20 mouse cellular contexts compared by ENCODE assay signal in genomic region chr8:95668163-95668958, GRCm38 (mm10). TPM values are rescaled to one million over a fixed set of nuclear protein-coding genes. Genes with fewer than 3 reads are reported as not detected.
A peak's percentile ranks its signal among the peaks of the same experiment; 100 is the strongest.
DNase-seq lines count a peak whose midpoint lies in the region; ATAC-seq lines count a peak whose summit lies in the region.
"Had no signal": no experiment of that assay in that cellular context is flagged by ENCODE, and none has a peak within 500 bp of the region (broad histone marks: within the 10 kb centered on the region; RNA-seq: fewer than 3 reads in every experiment).

No protein-coding gene starts in this region.

- peaks cover 7% of the 10 kb centered on the region; the same call in 1 of the 2 replicates for H3K27me3 ChIP-seq in hindbrain, embryonic 12.5 days
- H3K27me3 ChIP-seq in hindbrain, embryonic 16.5 days (replicated peaks; ENCODE audit: control insufficient read depth, insufficient read depth, low read length), result no peaks in the 10 kb centered on the region
- peaks cover 10% of the 10 kb centered on the region; the same call in 1 of the 2 replicates for H3K27me3 ChIP-seq in neural tube, embryonic 13.5 days

- WGBS in hindbrain, embryonic 12.5 days, result 65% methylated on average over 8 of the region's 8 CpGs
- 62% methylated on average over 8 of the region's 8 CpGs for WGBS in hindbrain, embryonic 16.5 days
- 46% methylated on average over 8 of the region's 8 CpGs for WGBS in neural tube, embryonic 13.5 days

- no peaks in the 10 kb centered on the region for H3K4me1 ChIP-seq in hindbrain, embryonic 12.5 days
- no peaks in the 10 kb centered on the region for H3K4me1 ChIP-seq in hindbrain, embryonic 16.5 days (ENCODE audit: control insufficient read depth, insufficient read depth, low read depth, low read length)
- peaks cover 13% of the 10 kb centered on the region; the same call in 1 of the 2 replicates for H3K4me1 ChIP-seq in neural tube, embryonic 13.5 days (replicated peaks)

- peak; percentile 40 for ATAC-seq in hindbrain, embryonic 12.5 days (ENCODE audit: low FRiP score)
- no peak for ATAC-seq in hindbrain, embryonic 16.5 days
- peak; percentile 55; the same call in 1 of the 2 replicates for ATAC-seq in neural tube, embryonic 13.5 days (ENCODE audit: low read depth)

- no peak overlapping the region for H3K9ac ChIP-seq in hindbrain, embryonic 12.5 days
- H3K9ac ChIP-seq in hindbrain, embryonic 16.5 days (ENCODE audit: low read depth, low read length), result no peak overlapping the region
- H3K9ac ChIP-seq in neural tube, embryonic 13.5 days, result no peak overlapping the region
- H3K9ac ChIP-seq: kidney, embryonic 15.5 days; liver, embryonic 14.5 days had no signal

- peak; percentile 43 for DNase-seq in retina, embryonic 14.5 days (ENCODE audit: low spot score)
- DNase-seq in retina, postnatal 1 day, result no peak
- no peak for DNase-seq in layer of hippocampus, adult 9-10 months (ENCODE audit: low spot score)
- no peak for DNase-seq in left cerebral cortex, adult 8-10 months (ENCODE audit: low spot score in 2 of 2)
- DNase-seq: adrenal gland, postnatal 36 days; B cell, adult 2 months; cerebellum, adult 18-20 months; cerebellum, postnatal 25 days; embryo, embryonic 11 days; gastrocnemius, adult 2 months; heart, postnatal 14 days; kidney, postnatal 4 days; spleen, adult 18-20 months had no signal

- peaks cover 4% of the 10 kb centered on the region for H3K9me3 ChIP-seq in hindbrain, embryonic 12.5 days (replicated peaks)
- no peaks in the 10 kb centered on the region for H3K9me3 ChIP-seq in hindbrain, embryonic 16.5 days (ENCODE audit: control insufficient read depth, low read length)
- H3K9me3 ChIP-seq in neural tube, embryonic 13.5 days, result no peaks in the 10 kb centered on the region
- H3K9me3 ChIP-seq: kidney, embryonic 15.5 days had no signal

- no peak overlapping the region for H3K4me2 ChIP-seq in hindbrain, embryonic 12.5 days (replicated peaks)
- no peak overlapping the region for H3K4me2 ChIP-seq in hindbrain, embryonic 16.5 days (ENCODE audit: low read length)
- H3K4me2 ChIP-seq in neural tube, embryonic 13.5 days, result no peak overlapping the region
- H3K4me2 ChIP-seq: heart, embryonic 11.5 days; kidney, embryonic 15.5 days had no signal

- no peaks in the 10 kb centered on the region for H3K36me3 ChIP-seq in hindbrain, embryonic 12.5 days
- H3K36me3 ChIP-seq in hindbrain, embryonic 16.5 days (ENCODE audit: control insufficient read depth, insufficient read depth, low read length), result no peaks in the 10 kb centered on the region
- no peaks in the 10 kb centered on the region for H3K36me3 ChIP-seq in neural tube, embryonic 13.5 days
- H3K36me3 ChIP-seq: kidney, embryonic 15.5 days had no signal

- H3K4me3 ChIP-seq in hindbrain, embryonic 12.5 days, result no peak overlapping the region
- no peak overlapping the region for H3K4me3 ChIP-seq in hindbrain, embryonic 16.5 days (ENCODE audit: low read length)
- H3K4me3 ChIP-seq in neural tube, embryonic 13.5 days, result no peak overlapping the region
- H3K4me3 ChIP-seq: gastrocnemius, adult 2 months; kidney, embryonic 15.5 days had no signal

- peak overlapping the region; percentile 55 for H3K27ac ChIP-seq in hindbrain, embryonic 12.5 days
- no peak overlapping the region for H3K27ac ChIP-seq in hindbrain, embryonic 16.5 days (ENCODE audit: low read depth, low read length)
- peak overlapping the region; percentile 73 for H3K27ac ChIP-seq in neural tube, embryonic 13.5 days (replicated peaks)
- H3K27ac ChIP-seq: gastrocnemius, adult 2 months; kidney, embryonic 15.5 days; liver, embryonic 14.5 days had no signal

RNA-seq across cellular contexts. Expression of gene Ndrg4, which starts 8.4 kb away (rescaled TPM):
- 97.1 and 99.0 TPM in 2 replicates for polyA plus RNA-seq in hindbrain, embryonic 12.5 days (2016; fragmentation: Nextera tagmentation; extraction: Ambion mirVana)
- polyA plus RNA-seq in hindbrain, embryonic 16.5 days (2015; fragmentation: Nextera tagmentation; extraction: Ambion mirVana), result 571 and 665 TPM in 2 replicates
- polyA plus RNA-seq in neural tube, embryonic 13.5 days (2015; fragmentation: Nextera tagmentation; extraction: Ambion mirVana), result 244 and 275 TPM in 2 replicates
- 1,000 to 10,000 TPM; 1,680 to 1,868 (median 1,803) TPM for total RNA-seq in left cerebral cortex, adult 8-10 months (2022)
- total RNA-seq: megakaryocyte, adult 5-6 weeks had no signal

RNA-seq across cellular contexts. Expression of gene Gins3, which starts 35.1 kb away (rescaled TPM):
- polyA plus RNA-seq in hindbrain, embryonic 12.5 days (2016; fragmentation: Nextera tagmentation; extraction: Ambion mirVana), result 16.6 and 17.9 TPM in 2 replicates
- 7.5 and 7.7 TPM in 2 replicates for polyA plus RNA-seq in hindbrain, embryonic 16.5 days (2015; fragmentation: Nextera tagmentation; extraction: Ambion mirVana)
- 8.1 and 8.8 TPM in 2 replicates for polyA plus RNA-seq in neural tube, embryonic 13.5 days (2015; fragmentation: Nextera tagmentation; extraction: Ambion mirVana)
- 1 to 10 TPM; 2.0 to 3.0 (median 2.7) TPM for total RNA-seq in left cerebral cortex, adult 8-10 months (2022)

RNA-seq across cellular contexts. Expression of gene Setd6, which starts 47.3 kb away (rescaled TPM):
- 20.1 and 21.9 TPM in 2 replicates for polyA plus RNA-seq in hindbrain, embryonic 12.5 days (2016; fragmentation: Nextera tagmentation; extraction: Ambion mirVana)
- polyA plus RNA-seq in hindbrain, embryonic 16.5 days (2015; fragmentation: Nextera tagmentation; extraction: Ambion mirVana), result 28.0 and 30.6 TPM in 2 replicates
- polyA plus RNA-seq in neural tube, embryonic 13.5 days (2015; fragmentation: Nextera tagmentation; extraction: Ambion mirVana), result 20.1 and 24.3 TPM in 2 replicates
- total RNA-seq in left cerebral cortex, adult 8-10 months (2022), result 10 to 100 TPM; 17.6 to 25.4 (median 23.4) TPM
